Mouse (Mus musculus): ENCODE measurements around the gene Litaf.

Litaf gene

GRCm38 (mm10) chr16:11065431-11065830, 526 bp downstream of the Litaf start:
- peak in 1 of 2 experiments; percentile 14 for DNase-seq

DNA sequence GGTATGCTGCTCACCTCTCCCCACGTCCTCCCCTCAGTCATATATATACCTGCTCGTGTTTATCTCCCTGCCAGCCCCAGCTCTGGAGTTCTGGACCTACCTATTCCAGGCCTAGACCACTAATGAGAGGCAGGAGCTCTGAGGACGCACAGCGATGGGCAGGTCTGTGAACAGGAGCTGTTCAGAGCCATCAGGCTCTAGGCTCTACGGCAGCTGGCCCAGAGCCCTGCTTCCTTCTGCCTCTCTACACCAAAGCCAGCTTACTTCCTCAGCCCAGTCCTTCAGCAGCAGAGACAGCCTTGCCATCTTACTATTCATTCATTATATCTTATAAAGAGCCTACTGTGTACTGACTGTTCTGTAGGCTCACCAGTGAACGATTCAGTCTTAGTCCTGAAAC, 1.2 kb downstream of the Litaf start:
- DNase-seq, result peak; percentile 44 to 48

GRCm38 (mm10) chr16:11064341-11064740, 1.6 kb downstream of the Litaf start:
- DNase-seq, result no peak

GRCm38 (mm10) chr16:11062794-11063721, 2.9 kb downstream of the Litaf start:
- DNase-seq, result peak; percentile 47 to 71

GRCm38 (mm10) chr16:11060645-11061044, 5.3 kb downstream of the Litaf start, which contains the start of gene Snn:
Gene Snn (plus strand): TSS chr16:11060945.
- DNase-seq, result no peak

DNA sequence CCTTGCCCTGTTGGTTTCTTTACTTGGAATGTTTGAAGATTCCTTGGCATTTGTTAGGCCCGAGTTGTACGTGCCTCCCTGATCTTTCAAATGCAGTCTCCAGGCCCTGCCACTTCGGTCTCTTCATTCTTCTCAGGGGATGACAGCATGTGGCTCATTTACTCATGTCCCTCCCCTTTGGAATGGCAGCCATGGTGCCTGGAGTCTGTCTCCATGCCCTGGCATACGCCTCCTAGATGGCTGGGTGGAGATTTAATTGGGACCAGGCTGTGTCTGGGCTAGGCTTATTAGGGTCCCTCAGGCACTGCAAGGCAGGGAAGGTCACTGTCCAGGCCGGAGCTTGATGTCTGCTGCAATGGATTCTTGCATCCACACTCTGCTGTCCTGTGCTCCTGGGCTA, 10.0 kb downstream of the Litaf start:
- DNase-seq, result peak in 1 of 2 experiments; percentile 13

GRCm38 (mm10) chr16:11054871-11055270, 11.1 kb downstream of the Litaf start:
- no peak for DNase-seq

GRCm38 (mm10) chr16:11054409-11054808, 11.5 kb downstream of the Litaf start:
- DNase-seq, result no peak

DNA sequence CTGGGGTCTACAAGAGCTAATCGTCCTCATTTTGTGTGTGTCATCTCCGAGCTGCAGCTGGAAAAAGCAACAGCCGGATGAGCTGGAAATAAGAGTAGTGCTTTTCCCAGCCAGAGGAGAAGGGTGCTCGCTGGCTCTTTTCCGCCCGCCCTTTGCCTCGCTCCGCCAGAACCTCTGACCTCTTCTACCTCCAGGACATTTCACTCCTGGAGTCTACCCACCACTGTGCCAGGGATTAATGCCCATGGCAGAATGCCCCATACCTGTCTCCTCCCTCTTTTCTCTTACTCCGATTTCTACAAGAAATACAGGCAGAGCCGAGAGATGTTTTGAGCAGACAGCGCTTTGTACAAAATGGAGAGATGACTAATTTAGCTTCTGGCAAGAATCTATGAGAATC, 14.8 kb downstream of the Litaf start:
- DNase-seq, result no peak

DNA sequence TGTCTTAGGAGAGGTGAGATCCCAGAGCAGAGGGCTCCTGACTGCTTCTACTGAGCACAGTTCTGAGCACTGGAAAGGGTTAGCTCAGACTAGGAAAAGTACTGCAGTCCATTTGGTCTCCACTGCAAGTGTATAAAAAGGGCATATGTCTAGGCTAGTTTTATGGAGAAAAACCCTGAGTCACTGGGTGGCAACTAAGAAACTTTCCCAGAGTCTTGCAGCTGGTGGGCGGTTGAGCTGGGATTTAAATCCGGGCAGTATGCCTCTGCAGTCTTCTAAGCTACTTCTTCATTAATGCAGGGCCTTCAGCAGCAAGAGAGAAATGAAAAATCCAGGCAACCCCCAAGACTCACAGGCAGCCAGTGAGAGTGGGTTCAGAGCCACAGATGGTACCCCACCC, 15.7 kb downstream of the Litaf start:
- no peak for DNase-seq

- DNase-seq, result no peak
These were observed 18.8 kb downstream of the Litaf start for GRCm38 (mm10) chr16:11047130-11047529.

DNA sequence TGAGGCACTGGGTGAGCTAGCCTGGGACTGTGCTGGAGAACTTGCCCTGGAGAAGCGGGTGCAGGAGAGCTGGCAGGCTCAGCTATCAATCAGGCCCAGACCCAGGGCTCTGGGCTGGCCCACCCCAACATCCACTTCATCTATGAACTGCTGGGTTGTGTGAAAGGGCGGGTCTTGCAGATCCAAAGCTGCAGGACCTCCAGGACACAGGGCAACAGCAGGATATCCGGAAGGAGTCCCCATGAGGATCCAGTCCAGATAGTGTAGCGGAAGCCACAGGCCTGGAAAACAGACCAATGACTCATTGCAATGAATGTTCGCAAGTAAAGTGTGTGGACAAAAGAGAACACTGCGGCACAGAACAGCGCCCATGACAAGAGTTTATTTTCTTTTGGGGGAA, 19.5 kb downstream of the Litaf start:
- DNase-seq, result no peak

GRCm38 (mm10) chr16:11043239-11043638, 22.7 kb downstream of the Litaf start:
- no peak for DNase-seq

DNA sequence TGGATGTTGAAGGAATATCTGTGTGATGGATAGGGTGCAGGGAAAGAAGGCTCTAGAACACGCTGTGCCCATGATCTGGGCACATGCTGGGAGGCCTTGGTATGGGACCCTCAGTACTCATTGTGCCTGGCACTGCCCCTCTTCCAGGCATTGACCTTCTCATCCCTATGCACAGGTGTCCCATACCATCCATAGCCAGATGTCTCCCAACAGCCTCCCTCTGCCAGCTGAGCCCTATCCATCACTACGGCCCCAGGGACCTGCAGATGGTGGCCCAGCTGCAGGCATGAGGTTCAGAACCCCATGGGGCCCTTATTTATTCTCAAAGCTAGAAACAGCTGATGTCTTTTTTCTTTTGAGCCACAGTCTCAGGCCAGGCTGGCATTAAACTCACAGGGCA, 25.4 kb downstream of the Litaf start:
- no peak for DNase-seq

- peak; percentile 83 to 88 for DNase-seq
These were observed 30.0 kb downstream of the Litaf start for GRCm38 (mm10) chr16:11035790-11036431.

- no peak for DNase-seq
These were observed 30.7 kb downstream of the Litaf start for GRCm38 (mm10) chr16:11035273-11035672.

- DNase-seq, result peak; percentile 82 to 92
These were observed 31.7 kb downstream of the Litaf start for GRCm38 (mm10) chr16:11034193-11034803.

GRCm38 (mm10) chr16:11031320-11031719, 34.6 kb downstream of the Litaf start:
- DNase-seq, result no peak

GRCm38 (mm10) chr16:11030844-11031243, 35.1 kb downstream of the Litaf start:
- DNase-seq, result no peak

GRCm38 (mm10) chr16:11028206-11028605, 37.8 kb downstream of the Litaf start:
- DNase-seq, result peak; percentile 28 to 31

DNA sequence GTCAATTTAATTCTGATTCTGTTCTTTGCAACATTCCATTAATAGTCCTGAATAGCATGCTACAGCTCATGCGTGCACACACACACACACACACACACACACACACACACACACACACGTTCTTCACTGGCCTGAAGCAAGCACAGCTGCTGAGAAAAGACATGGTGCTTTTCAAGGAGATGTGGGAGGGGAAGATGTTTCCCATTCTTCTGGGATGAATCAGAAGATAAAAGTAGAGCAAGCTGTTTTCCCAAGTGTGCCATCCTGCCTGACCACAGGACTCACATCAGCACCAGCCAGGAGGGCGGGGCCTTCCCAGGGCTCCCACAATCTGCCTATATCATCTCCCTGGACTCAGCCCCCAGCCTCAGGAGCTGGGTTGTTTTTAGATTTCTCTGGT, 41.1 kb downstream of the Litaf start:
- DNase-seq, result no peak

GRCm38 (mm10) chr16:11023618-11024017, 42.3 kb downstream of the Litaf start:
- no peak for DNase-seq

- no peak for DNase-seq
These were observed 43.9 kb downstream of the Litaf start for GRCm38 (mm10) chr16:11022113-11022489.

All from cerebellum, postnatal 14 days (tissue).